In the genomic region with DNA sequence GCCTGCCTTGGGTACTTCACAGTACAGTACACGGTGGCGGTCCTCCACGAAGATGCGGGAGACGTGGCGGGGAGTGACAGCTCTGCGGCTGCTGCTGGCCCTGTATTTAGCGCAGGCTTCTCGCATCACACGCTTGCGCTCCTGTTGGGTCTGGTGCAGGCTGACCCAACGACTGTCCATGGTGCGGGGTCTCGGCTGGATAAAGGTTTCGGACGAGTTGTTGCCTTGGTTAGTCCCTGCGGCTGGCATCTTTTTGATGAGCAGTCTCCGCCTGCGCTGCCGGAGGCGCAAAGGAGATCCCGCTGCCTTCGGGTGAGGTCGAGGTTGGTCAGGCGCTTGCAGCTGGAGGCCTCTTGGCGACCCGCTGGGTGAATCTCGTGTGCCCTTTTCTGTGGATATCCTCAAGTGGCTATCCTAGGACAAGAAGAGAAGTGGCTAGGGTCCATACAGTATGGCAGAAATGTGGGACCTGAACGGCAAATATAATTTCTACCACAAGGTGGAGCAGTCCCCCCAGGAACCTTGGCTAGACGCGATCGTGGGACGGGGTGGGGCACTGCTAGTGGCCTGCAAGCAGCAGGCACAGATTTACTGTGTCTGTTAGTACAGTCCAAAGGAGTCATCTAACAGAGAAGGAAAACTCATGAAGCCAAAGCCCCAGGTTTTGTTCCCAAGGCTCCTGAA, we compare ENCODE assay signal across 9 mouse cellular contexts. TPM values are rescaled to one million over a fixed set of nuclear protein-coding genes. Genes with fewer than 3 reads are reported as not detected.
DNase-seq lines count a peak whose midpoint lies in the region; ATAC-seq lines count a peak whose summit lies in the region.
"Had no signal": no experiment of that assay in that cellular context is flagged by ENCODE, and none has a peak within 500 bp of the region (broad histone marks: within the 10 kb centered on the region; RNA-seq: fewer than 3 reads in every experiment).

No protein-coding gene starts in this region.

- peak; percentile 31; the same call in 1 of the 2 replicates for ATAC-seq in hindbrain, embryonic 13.5 days (ENCODE audit: low FRiP score)

- H3K27ac ChIP-seq in hindbrain, embryonic 13.5 days, result no peak overlapping the region

- peak overlapping the region; percentile 43; the same call in 1 of the 2 replicates for H3K9ac ChIP-seq in hindbrain, embryonic 13.5 days

- peaks cover 39% of the 10 kb centered on the region for H3K27me3 ChIP-seq in hindbrain, embryonic 13.5 days

- DNase-seq in R1 (ENCODE audit: low read depth, low spot score), result peak; percentile 83
- DNase-seq in cerebellum, postnatal 14 days, result peak; percentile 91 to 93
- peak; percentile 83 to 87 for DNase-seq in frontal cortex, postnatal 36 days (ENCODE audit: low spot score in 2 of 2)
- DNase-seq in layer of hippocampus, adult 9-11 months, result peak; percentile 60
- DNase-seq in lung, postnatal 10 days, result peak; percentile 88
- DNase-seq in retina, embryonic 14.5 days (ENCODE audit: low spot score), result peak; percentile 94
- DNase-seq in yolk sac, embryonic 10.5 days (ENCODE audit: low spot score), result peak; percentile 36

- H3K36me3 ChIP-seq in hindbrain, embryonic 13.5 days, result no peaks in the 10 kb centered on the region

- no peaks in the 10 kb centered on the region for H3K9me3 ChIP-seq in hindbrain, embryonic 13.5 days

- H3K4me2 ChIP-seq in hindbrain, embryonic 13.5 days, result peak overlapping the region; percentile 57

- WGBS in hindbrain, embryonic 13.5 days, result 4% methylated on average over 33 of the region's 33 CpGs

- peaks cover 25% of the 10 kb centered on the region for H3K4me1 ChIP-seq in hindbrain, embryonic 13.5 days (replicated peaks)

- H3K4me3 ChIP-seq in hindbrain, embryonic 13.5 days, result peak overlapping the region; percentile 37
- H3K4me3 ChIP-seq: myocyte had no signal

RNA-seq across cellular contexts. Expression of a gene that starts 19.4 kb away (rescaled TPM):
- 33.7 and 36.0 TPM in 2 replicates for polyA plus RNA-seq in hindbrain, embryonic 13.5 days (2015; fragmentation: Nextera tagmentation; extraction: Ambion mirVana)

Comparison
In these comparisons a context has a peak if more than half of its experiments do, and no peak if none do; other contexts are left out.
1. DNase-seq: peak in every context shown above with its lines; median percentile 94 in retina, embryonic 14.5 days; 92 in cerebellum, postnatal 14 days; 88 in lung, postnatal 10 days; 85 in frontal cortex, postnatal 36 days; 83 in R1; 60 in layer of hippocampus, adult 9-11 months; 36 in yolk sac, embryonic 10.5 days.